Mouse (Mus musculus): ENCODE data around the gene Abcb9. TPM values are rescaled to one million over a fixed set of nuclear protein-coding genes. Genes with fewer than 3 reads are reported as not detected.
A peak's percentile ranks its signal among the peaks of the same experiment; 100 is the strongest.

The Abcb9 gene
- polyA plus RNA-seq, 1 experiment: 34.7 TPM

DNA sequence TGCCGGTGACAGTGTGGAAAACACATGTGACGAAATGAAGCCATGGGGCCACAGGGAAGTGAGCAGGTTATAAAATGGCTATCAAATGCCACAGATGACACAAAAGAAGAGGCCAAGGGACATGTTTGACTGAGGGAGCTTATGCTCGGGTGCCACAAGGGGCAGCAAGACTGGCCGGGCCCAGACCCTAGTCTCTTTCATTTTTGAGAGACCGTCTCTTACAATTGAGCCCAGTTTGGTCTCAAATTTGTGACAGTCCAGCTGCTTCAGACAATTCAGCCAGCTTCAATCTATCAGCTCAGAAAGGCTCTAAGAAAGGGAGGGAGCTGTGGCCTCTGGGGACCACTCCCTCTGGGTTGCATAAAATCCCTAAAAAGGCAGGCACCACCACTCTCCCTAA is 69.0 kb downstream of the Abcb9 start:
- DNase-seq: peak; percentile 21 to 32
- H3K4me1 ChIP-seq (ENCODE audit: control insufficient read depth, insufficient read depth, low read length): peaks cover 50% of the 10 kb centered on the region
- peak overlapping the region; percentile 48 for H3K27ac ChIP-seq (ENCODE audit: insufficient read depth, low read length)
- TF ChIP-seq CTCF (IDR thresholded peaks at IDR 0.05; ENCODE audit: borderline replicate concordance, insufficient read depth, low read depth, low read length) (0 out of 2 replicates have a peak, but pooled peaks have one; percentile 3), POLR2A (IDR thresholded peaks at IDR 0.05; ENCODE audit: borderline replicate concordance, insufficient read depth, low read length) (no peak)
- no peaks in the 10 kb centered on the region for H3K27me3 ChIP-seq (ENCODE audit: control insufficient read depth, insufficient read depth, low read length)
- WGBS: 40% methylated on average over 5 of the region's 5 CpGs
- no peak overlapping the region for H3K4me3 ChIP-seq (replicated peaks; ENCODE audit: insufficient read depth, low read depth, low read length)

GRCm38 (mm10) chr5:124025587-124026441 is 69.8 kb downstream of the Abcb9 start:
- Histone ChIP-seq H3K27ac (ENCODE audit: insufficient read depth, low read length) (peak overlapping the region; percentile 70), H3K4me1 (ENCODE audit: control insufficient read depth, insufficient read depth, low read length) (peaks cover 55% of the 10 kb centered on the region), H3K27me3 (ENCODE audit: control insufficient read depth, insufficient read depth, low read length) (no peaks in the 10 kb centered on the region), H3K4me3 (replicated peaks; ENCODE audit: insufficient read depth, low read depth, low read length) (no peak overlapping the region)
- peak; percentile 48 to 51 for DNase-seq
- no peak for TF ChIP-seq POLR2A (IDR thresholded peaks at IDR 0.05; ENCODE audit: borderline replicate concordance, insufficient read depth, low read length)
- TF ChIP-seq CTCF (IDR thresholded peaks at IDR 0.05; ENCODE audit: borderline replicate concordance, insufficient read depth, low read depth, low read length): no peak
- 34% methylated on average over 15 of the region's 15 CpGs for WGBS

GRCm38 (mm10) chr5:124025146-124025545 is 70.5 kb downstream of the Abcb9 start:
- peaks cover 60% of the 10 kb centered on the region for H3K4me1 ChIP-seq (ENCODE audit: control insufficient read depth, insufficient read depth, low read length)
- 41% methylated on average over 9 of the region's 9 CpGs for WGBS
- H3K27me3 ChIP-seq (ENCODE audit: control insufficient read depth, insufficient read depth, low read length): no peaks in the 10 kb centered on the region
- no peak overlapping the region for H3K4me3 ChIP-seq (replicated peaks; ENCODE audit: insufficient read depth, low read depth, low read length)
- no peak for DNase-seq
- TF ChIP-seq POLR2A (IDR thresholded peaks at IDR 0.05; ENCODE audit: borderline replicate concordance, insufficient read depth, low read length) (no peak), CTCF (IDR thresholded peaks at IDR 0.05; ENCODE audit: borderline replicate concordance, insufficient read depth, low read depth, low read length) (no peak)
- peak overlapping the region; percentile 70 for H3K27ac ChIP-seq (ENCODE audit: insufficient read depth, low read length)

DNA sequence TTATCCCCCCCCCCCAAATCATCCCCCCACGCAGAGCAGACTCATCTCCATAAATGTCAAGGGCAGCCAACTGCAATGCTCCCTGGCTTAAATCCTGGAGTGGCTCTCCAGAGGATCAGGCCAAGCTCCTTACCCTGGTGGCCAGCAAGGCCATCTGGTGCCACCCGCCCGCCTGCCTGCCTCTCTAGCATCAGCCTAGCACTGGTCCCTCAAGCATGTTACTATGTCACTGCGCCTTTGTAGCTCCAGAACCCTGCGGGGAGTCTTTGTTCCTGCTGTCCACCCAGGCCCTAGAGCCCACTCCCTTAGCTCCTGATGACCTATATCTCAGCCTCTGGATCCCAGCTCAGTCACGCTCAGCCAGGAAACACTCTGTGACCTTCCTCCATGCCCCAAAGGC is 70.9 kb downstream of the Abcb9 start:
- Histone ChIP-seq H3K4me3 (replicated peaks; ENCODE audit: insufficient read depth, low read depth, low read length) (no peak overlapping the region), H3K27me3 (ENCODE audit: control insufficient read depth, insufficient read depth, low read length) (no peaks in the 10 kb centered on the region), H3K27ac (ENCODE audit: insufficient read depth, low read length) (peak overlapping the region; percentile 70), H3K4me1 (ENCODE audit: control insufficient read depth, insufficient read depth, low read length) (peaks cover 64% of the 10 kb centered on the region)
- 9% methylated on average over 6 of the region's 6 CpGs for WGBS
- TF ChIP-seq POLR2A (IDR thresholded peaks at IDR 0.05; ENCODE audit: borderline replicate concordance, insufficient read depth, low read length) (no peak), CTCF (IDR thresholded peaks at IDR 0.05; ENCODE audit: borderline replicate concordance, insufficient read depth, low read depth, low read length) (no peak)
- peak; percentile 79 to 91 for DNase-seq

- 61% methylated on average over 7 of the region's 7 CpGs for WGBS
- H3K4me1 ChIP-seq (ENCODE audit: control insufficient read depth, insufficient read depth, low read length): peaks cover 61% of the 10 kb centered on the region
- H3K27ac ChIP-seq (ENCODE audit: insufficient read depth, low read length): no peak overlapping the region
- DNase-seq: no peak
- no peaks in the 10 kb centered on the region for H3K27me3 ChIP-seq (ENCODE audit: control insufficient read depth, insufficient read depth, low read length)
- H3K4me3 ChIP-seq (replicated peaks; ENCODE audit: insufficient read depth, low read depth, low read length): no peak overlapping the region
- TF ChIP-seq CTCF (IDR thresholded peaks at IDR 0.05; ENCODE audit: borderline replicate concordance, insufficient read depth, low read depth, low read length) (no peak), POLR2A (IDR thresholded peaks at IDR 0.05; ENCODE audit: borderline replicate concordance, insufficient read depth, low read length) (no peak)
Measured at GRCm38 (mm10) chr5:124022365-124022764, 73.2 kb downstream of the Abcb9 start.

GRCm38 (mm10) chr5:124021701-124022100 is 73.9 kb downstream of the Abcb9 start:
- H3K27ac ChIP-seq (ENCODE audit: insufficient read depth, low read length): no peak overlapping the region
- peaks cover 67% of the 10 kb centered on the region for H3K4me1 ChIP-seq (ENCODE audit: control insufficient read depth, insufficient read depth, low read length)
- 54% methylated on average over 11 of the region's 11 CpGs for WGBS

DNA sequence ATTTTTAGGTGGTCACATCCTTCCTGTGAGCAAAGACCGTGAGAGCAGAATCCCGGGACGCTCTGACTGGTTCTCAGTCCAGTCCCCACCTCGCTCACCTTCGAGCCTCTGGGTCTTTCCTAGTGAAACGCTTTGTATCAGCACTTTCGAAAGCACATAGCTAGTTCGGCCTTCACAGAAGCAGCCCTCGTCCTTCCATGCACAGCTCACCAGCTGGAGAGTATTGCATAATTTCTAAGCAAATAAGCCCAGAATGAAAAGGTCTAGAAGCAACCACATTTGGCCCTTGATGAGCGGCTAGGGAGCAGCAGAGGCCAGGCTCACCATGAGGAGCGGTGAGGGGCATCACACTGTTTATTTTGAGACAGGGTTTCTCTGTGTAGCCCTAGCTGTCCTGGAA is 74.5 kb downstream of the Abcb9 start:
- WGBS: 82% methylated on average over 11 of the region's 11 CpGs
- no peak overlapping the region for H3K4me3 ChIP-seq (replicated peaks; ENCODE audit: insufficient read depth, low read depth, low read length)
- peak in 1 of 2 experiments; percentile 29 for DNase-seq
- H3K27me3 ChIP-seq (ENCODE audit: control insufficient read depth, insufficient read depth, low read length): no peaks in the 10 kb centered on the region
- H3K27ac ChIP-seq (ENCODE audit: insufficient read depth, low read length): no peak overlapping the region
- peaks cover 68% of the 10 kb centered on the region for H3K4me1 ChIP-seq (ENCODE audit: control insufficient read depth, insufficient read depth, low read length)
- TF ChIP-seq CTCF (IDR thresholded peaks at IDR 0.05; ENCODE audit: borderline replicate concordance, insufficient read depth, low read depth, low read length) (no peak), POLR2A (IDR thresholded peaks at IDR 0.05; ENCODE audit: borderline replicate concordance, insufficient read depth, low read length) (no peak)

More at GRCm38 (mm10) chr5:124021701-124022100, 73.9 kb downstream of the Abcb9 start:
- Histone ChIP-seq H3K27me3 (ENCODE audit: control insufficient read depth, insufficient read depth, low read length) (no peaks in the 10 kb centered on the region), H3K4me3 (replicated peaks; ENCODE audit: insufficient read depth, low read depth, low read length) (no peak overlapping the region)
- TF ChIP-seq POLR2A (IDR thresholded peaks at IDR 0.05; ENCODE audit: borderline replicate concordance, insufficient read depth, low read length) (no peak), CTCF (IDR thresholded peaks at IDR 0.05; ENCODE audit: borderline replicate concordance, insufficient read depth, low read depth, low read length) (no peak)
- no peak for DNase-seq

Data from cerebellum, adult 2 months (tissue).